In the genomic region with DNA sequence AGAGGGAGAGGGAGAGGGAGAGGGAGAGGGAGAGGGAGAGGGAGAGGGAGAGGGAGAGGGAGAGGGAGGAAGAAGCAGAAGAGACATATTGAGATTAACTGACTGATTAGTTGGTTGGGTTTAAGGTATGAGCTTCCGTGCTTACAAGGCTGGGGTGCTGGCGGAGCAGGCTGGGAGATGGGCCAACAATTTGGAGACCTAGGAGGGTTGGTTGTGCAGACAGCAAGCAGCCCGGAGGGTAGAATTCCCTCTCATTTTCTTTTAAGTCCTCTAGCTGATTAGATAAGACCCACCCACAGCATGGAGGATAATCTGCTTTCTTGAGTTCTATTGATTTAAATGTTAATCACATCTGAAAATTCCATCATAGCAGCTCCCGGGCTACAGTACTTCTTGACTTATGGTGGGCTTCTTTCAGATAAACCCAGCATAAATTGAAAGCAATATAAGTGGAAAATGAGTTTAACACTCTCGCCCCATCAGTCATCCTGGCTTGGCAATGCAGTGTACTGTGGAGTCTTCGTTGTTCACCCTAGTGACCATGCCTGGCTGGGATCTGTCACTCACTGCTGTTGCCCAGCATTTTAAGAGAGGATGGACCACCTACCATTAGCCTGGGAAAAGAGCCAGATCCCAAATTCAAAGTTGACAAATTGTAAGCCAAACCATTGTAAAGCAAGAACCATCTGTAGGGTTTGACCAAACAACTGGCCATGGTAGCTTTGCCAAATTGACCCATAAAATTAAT, we compare ENCODE assay signal across 24 mouse cellular contexts. TPM values are rescaled to one million over a fixed set of nuclear protein-coding genes. Genes with fewer than 3 reads are reported as not detected.
DNase-seq lines count a peak whose midpoint lies in the region; ATAC-seq lines count a peak whose summit lies in the region.
"Had no signal": no experiment of that assay in that cellular context is flagged by ENCODE, and none has a peak within 500 bp of the region (broad histone marks: within the 10 kb centered on the region; RNA-seq: fewer than 3 reads in every experiment).

No protein-coding gene starts in this region.

- peak; percentile 77 for ATAC-seq in hindbrain, embryonic 14.5 days (ENCODE audit: low FRiP score)
- ATAC-seq in hindbrain, embryonic 11.5 days (ENCODE audit: low FRiP score): no peak
- ATAC-seq in neural tube, embryonic 13.5 days (ENCODE audit: low read depth): peak; percentile 52; the same call in 1 of the 2 replicates
- ATAC-seq in midbrain, embryonic 16.5 days: peak; percentile 53; the same call in 1 of the 2 replicates
- ATAC-seq: forebrain, embryonic 13.5 days; intestine, postnatal 0 days had no signal

- H3K27ac ChIP-seq in hindbrain, embryonic 14.5 days: no peak overlapping the region
- H3K27ac ChIP-seq in hindbrain, embryonic 11.5 days (ENCODE audit: low read depth, low read length): no peak overlapping the region
- no peak overlapping the region for H3K27ac ChIP-seq in neural tube, embryonic 13.5 days (replicated peaks)
- no peak overlapping the region for H3K27ac ChIP-seq in midbrain, embryonic 16.5 days (ENCODE audit: low read length)
- H3K27ac ChIP-seq in forebrain, embryonic 10.5 days: no peak overlapping the region
- H3K27ac ChIP-seq in embryonic facial prominence, embryonic 10.5 days (replicated peaks): no peak overlapping the region
- H3K27ac ChIP-seq: forebrain, embryonic 13.5 days; limb, embryonic 12.5 days; liver, embryonic 15.5 days; neural tube, embryonic 12.5 days had no signal

- H3K9ac ChIP-seq in hindbrain, embryonic 14.5 days: no peak overlapping the region
- H3K9ac ChIP-seq in hindbrain, embryonic 11.5 days (ENCODE audit: low read depth, low read length): no peak overlapping the region
- H3K9ac ChIP-seq in neural tube, embryonic 13.5 days: no peak overlapping the region
- no peak overlapping the region for H3K9ac ChIP-seq in midbrain, embryonic 16.5 days (ENCODE audit: low read depth, low read length)
- H3K9ac ChIP-seq: forebrain, embryonic 13.5 days; limb, embryonic 12.5 days; liver, embryonic 15.5 days; lung, embryonic 14.5 days; neural tube, embryonic 12.5 days had no signal

- H3K9me3 ChIP-seq in hindbrain, embryonic 14.5 days (ENCODE audit: control insufficient read depth, low read length): no peaks in the 10 kb centered on the region
- no peaks in the 10 kb centered on the region for H3K9me3 ChIP-seq in hindbrain, embryonic 11.5 days (ENCODE audit: control insufficient read depth, low read length)
- H3K9me3 ChIP-seq in neural tube, embryonic 13.5 days: no peaks in the 10 kb centered on the region
- H3K9me3 ChIP-seq in midbrain, embryonic 16.5 days (replicated peaks; ENCODE audit: control insufficient read depth, low read length, poor library complexity, severe bottlenecking): no peaks in the 10 kb centered on the region
- no peaks in the 10 kb centered on the region for H3K9me3 ChIP-seq in forebrain, embryonic 10.5 days
- H3K9me3 ChIP-seq in embryonic facial prominence, embryonic 10.5 days: no peaks in the 10 kb centered on the region
- H3K9me3 ChIP-seq: forebrain, embryonic 13.5 days; limb, embryonic 12.5 days; liver, embryonic 15.5 days; neural tube, embryonic 12.5 days had no signal

- WGBS in hindbrain, embryonic 14.5 days: 59% methylated on average over 6 of the region's 6 CpGs
- 86% methylated on average over 6 of the region's 6 CpGs for WGBS in hindbrain, embryonic 11.5 days
- WGBS in neural tube, embryonic 13.5 days: 71% methylated on average over 6 of the region's 6 CpGs
- WGBS in midbrain, embryonic 16.5 days: 48% methylated on average over 6 of the region's 6 CpGs
- 88% methylated on average over 6 of the region's 6 CpGs for whole genome bisulfite sequencing in forebrain, embryonic 10.5 days
- 83% methylated on average over 6 of the region's 6 CpGs for WGBS in embryonic facial prominence, embryonic 10.5 days

- H3K4me1 ChIP-seq in hindbrain, embryonic 14.5 days (replicated peaks; ENCODE audit: control insufficient read depth, insufficient read depth, low read length): 0 out of 2 replicates have a peak, but pooled peaks cover 2% of the 10 kb centered on the region
- no peaks in the 10 kb centered on the region for H3K4me1 ChIP-seq in hindbrain, embryonic 11.5 days (replicated peaks; ENCODE audit: control insufficient read depth, insufficient read depth, low read length)
- peaks cover under 1% of the 10 kb centered on the region; the same call in 1 of the 2 replicates for H3K4me1 ChIP-seq in neural tube, embryonic 13.5 days (replicated peaks)
- peaks cover 4% of the 10 kb centered on the region for H3K4me1 ChIP-seq in midbrain, embryonic 16.5 days (ENCODE audit: control insufficient read depth, insufficient read depth, low read length)
- no peaks in the 10 kb centered on the region for H3K4me1 ChIP-seq in forebrain, embryonic 10.5 days
- H3K4me1 ChIP-seq in embryonic facial prominence, embryonic 10.5 days: no peaks in the 10 kb centered on the region
- H3K4me1 ChIP-seq: forebrain, embryonic 13.5 days; limb, embryonic 12.5 days; liver, embryonic 15.5 days; neural tube, embryonic 12.5 days had no signal

- no peak overlapping the region for H3K4me3 ChIP-seq in hindbrain, embryonic 14.5 days (replicated peaks; ENCODE audit: low read length)
- no peak overlapping the region for H3K4me3 ChIP-seq in hindbrain, embryonic 11.5 days (ENCODE audit: low read depth, low read length)
- H3K4me3 ChIP-seq in neural tube, embryonic 13.5 days: no peak overlapping the region
- H3K4me3 ChIP-seq in midbrain, embryonic 16.5 days (ENCODE audit: low read depth, low read length): no peak overlapping the region
- no peak overlapping the region for H3K4me3 ChIP-seq in forebrain, embryonic 10.5 days
- H3K4me3 ChIP-seq in embryonic facial prominence, embryonic 10.5 days: no peak overlapping the region
- H3K4me3 ChIP-seq: erythroblast, embryonic 14.5 days; forebrain, embryonic 13.5 days; limb, embryonic 12.5 days; liver, embryonic 15.5 days; neural tube, embryonic 12.5 days had no signal

- no peaks in the 10 kb centered on the region for H3K36me3 ChIP-seq in hindbrain, embryonic 14.5 days (replicated peaks; ENCODE audit: control insufficient read depth, insufficient read depth)
- H3K36me3 ChIP-seq in hindbrain, embryonic 11.5 days (ENCODE audit: control insufficient read depth, insufficient read depth, low read length): no peaks in the 10 kb centered on the region
- no peaks in the 10 kb centered on the region for H3K36me3 ChIP-seq in neural tube, embryonic 13.5 days
- no peaks in the 10 kb centered on the region for H3K36me3 ChIP-seq in midbrain, embryonic 16.5 days (ENCODE audit: control insufficient read depth, insufficient read depth, low read length)
- no peaks in the 10 kb centered on the region for H3K36me3 ChIP-seq in forebrain, embryonic 10.5 days (replicated peaks)
- no peaks in the 10 kb centered on the region for H3K36me3 ChIP-seq in embryonic facial prominence, embryonic 10.5 days (replicated peaks)
- H3K36me3 ChIP-seq: limb, embryonic 12.5 days; liver, embryonic 15.5 days; neural tube, embryonic 12.5 days had no signal

- H3K4me2 ChIP-seq in hindbrain, embryonic 14.5 days (replicated peaks): no peak overlapping the region
- H3K4me2 ChIP-seq in hindbrain, embryonic 11.5 days (replicated peaks; ENCODE audit: low read depth, low read length): no peak overlapping the region
- H3K4me2 ChIP-seq in neural tube, embryonic 13.5 days: no peak overlapping the region
- H3K4me2 ChIP-seq in midbrain, embryonic 16.5 days (ENCODE audit: low read length): no peak overlapping the region
- H3K4me2 ChIP-seq: forebrain, embryonic 13.5 days; limb, embryonic 12.5 days; liver, embryonic 15.5 days; lung, embryonic 14.5 days; neural tube, embryonic 12.5 days had no signal

- no peaks in the 10 kb centered on the region for H3K27me3 ChIP-seq in hindbrain, embryonic 14.5 days (ENCODE audit: control insufficient read depth, insufficient read depth, low read length)
- no peaks in the 10 kb centered on the region for H3K27me3 ChIP-seq in hindbrain, embryonic 11.5 days (ENCODE audit: control insufficient read depth, insufficient read depth, low read length)
- H3K27me3 ChIP-seq in neural tube, embryonic 13.5 days: no peaks in the 10 kb centered on the region
- no peaks in the 10 kb centered on the region for H3K27me3 ChIP-seq in midbrain, embryonic 16.5 days (ENCODE audit: control insufficient read depth, insufficient read depth, low read depth, low read length)
- no peaks in the 10 kb centered on the region for H3K27me3 ChIP-seq in forebrain, embryonic 10.5 days (ENCODE audit: poor library complexity, severe bottlenecking)
- no peaks in the 10 kb centered on the region for H3K27me3 ChIP-seq in embryonic facial prominence, embryonic 10.5 days (replicated peaks; ENCODE audit: low read depth, poor library complexity, severe bottlenecking)
- H3K27me3 ChIP-seq: forebrain, embryonic 13.5 days; limb, embryonic 12.5 days; liver, embryonic 15.5 days; neural tube, embryonic 12.5 days had no signal

- peak; percentile 57 for DNase-seq in hindbrain, embryonic 14.5 days (ENCODE audit: low spot score)
- DNase-seq in hindbrain, embryonic 11.5 days (ENCODE audit: low spot score): no peak
- DNase-seq in neural tube, embryonic 10.5 days (ENCODE audit: extremely low spot score, low spot score): no peak
- DNase-seq in forebrain, embryonic 10.5 days (ENCODE audit: extremely low spot score, low spot score): no peak
- no peak for DNase-seq in embryonic facial prominence, embryonic 10.5 days (ENCODE audit: low spot score)
- DNase-seq: adrenal gland, postnatal 25 days; B cell, adult 2 months; cerebellum, adult 8-10 months; gastrocnemius, postnatal 14 days; kidney, adult 9 months; kidney, postnatal 14 days; layer of hippocampus, adult 9-11 months; lung, embryonic 14.5 days; lung, postnatal 14 days; right cerebral cortex, postnatal 25 days; thymus, postnatal 25 days had no signal

RNA-seq across cellular contexts. Expression of a gene that starts 48.8 kb away (rescaled TPM):
- 7.0 and 7.7 TPM in 2 replicates for polyA plus RNA-seq in hindbrain, embryonic 14.5 days (2014; fragmentation: Nextera tagmentation; extraction: Ambion mirVana)
- 0.54 TPM in 2 replicates for polyA plus RNA-seq in hindbrain, embryonic 11.5 days (2014; fragmentation: Nextera tagmentation; extraction: Ambion mirVana)
- 4.2 and 5.2 TPM in 2 replicates for polyA plus RNA-seq in neural tube, embryonic 13.5 days (2015; fragmentation: Nextera tagmentation; extraction: Ambion mirVana)
- polyA plus RNA-seq in midbrain, embryonic 16.5 days (2015; fragmentation: Nextera tagmentation; extraction: Ambion mirVana): 6.2 and 8.1 TPM in 2 replicates
- polyA plus RNA-seq in forebrain, embryonic 10.5 days (2016; fragmentation: Nextera tagmentation; extraction: Ambion mirVana): 0.06 and 0.24 TPM in 2 replicates
- 0.20 and 0.31 TPM in 2 replicates for polyA plus RNA-seq in embryonic facial prominence, embryonic 10.5 days (2016; fragmentation: Nextera tagmentation; extraction: Ambion mirVana)
- polyA plus RNA-seq: erythroblast, embryonic 14.5 days had no signal
